Mouse (Mus musculus) MEL-GATA-1-ER (cell line): ENCODE results near the gene Akr1b8.
"Not testable (repeated sequence)": the region's sequence is repeated elsewhere in the genome, so short reads cannot be mapped to it uniquely, and the experiment has no call there.

Source experiments
- DNase-seq: peaks from one replicate; pipeline ENCODE4 v3.0.0-alpha.2; 2012; ENCODE audit warnings: low read depth; ENCODE audit errors: extremely low read depth

The Akr1b8 gene

DNA sequence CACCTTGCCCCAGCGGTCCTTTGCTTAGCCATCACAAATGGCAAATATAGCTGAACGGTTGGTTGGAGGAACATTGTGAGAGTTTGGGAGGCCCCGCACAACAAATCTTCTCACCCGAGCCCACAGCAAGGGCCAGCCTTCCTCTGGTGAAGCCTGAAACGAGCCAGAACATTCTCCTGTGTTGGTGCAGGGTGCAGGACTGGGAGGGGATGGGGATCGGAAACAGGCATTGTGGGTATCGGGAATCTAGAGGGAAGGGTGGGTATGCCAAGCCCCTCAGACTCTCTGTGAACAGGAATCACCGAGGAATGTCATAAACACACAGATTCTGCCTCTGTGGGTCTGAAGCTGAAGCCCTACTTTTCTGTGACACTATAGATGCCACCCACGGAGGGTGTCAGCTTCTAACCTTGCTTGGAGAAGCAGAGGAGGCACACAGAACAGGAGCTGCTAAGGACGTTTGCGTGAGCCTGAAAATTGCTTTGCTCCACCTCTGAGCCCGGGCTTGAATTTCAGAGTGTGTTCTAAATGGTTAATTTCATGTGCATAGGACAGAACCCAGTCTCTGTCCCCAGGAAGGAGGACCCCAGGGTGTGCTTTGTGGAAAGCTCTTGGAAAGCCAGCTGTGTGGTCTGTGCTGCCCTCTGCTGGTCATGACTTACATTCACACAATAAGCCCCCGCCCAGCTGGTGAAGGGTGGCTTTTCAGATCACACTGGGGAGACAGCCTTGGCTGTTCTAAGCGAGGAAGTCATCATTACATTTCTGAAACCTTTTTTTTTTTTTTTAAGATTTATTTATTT lies 7.6 kb upstream of the Akr1b8 start:
- peak; percentile 21 for DNase-seq

DNA sequence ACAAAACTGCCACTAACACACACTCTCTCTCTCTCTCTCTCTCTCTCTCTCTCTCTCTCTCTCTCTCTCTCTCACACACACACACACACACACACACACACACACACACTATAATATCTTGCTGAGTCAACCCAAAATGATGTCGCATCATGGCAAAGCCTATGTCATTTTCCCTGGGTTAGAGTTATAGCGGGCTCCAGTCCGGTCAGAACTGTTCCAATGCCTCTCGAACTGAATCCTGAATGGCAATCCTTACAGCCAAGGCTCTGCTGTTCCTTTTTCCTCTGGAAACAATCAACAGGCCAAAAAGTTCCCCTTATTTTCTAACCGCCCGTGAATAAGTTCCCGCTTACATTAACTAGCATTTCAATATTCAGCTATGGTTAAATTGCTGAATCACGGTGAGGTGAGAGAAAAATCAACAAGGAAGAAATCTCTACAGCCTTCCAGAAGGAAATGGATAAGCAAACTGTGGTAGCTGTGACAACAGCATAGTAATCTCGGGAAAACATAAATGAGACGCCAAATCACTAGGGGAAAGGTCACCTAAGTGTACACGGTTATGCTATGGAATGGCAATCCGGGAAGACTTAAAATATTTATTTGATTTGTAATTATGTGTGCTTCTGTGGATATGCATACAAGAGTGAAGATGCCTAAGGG lies 3.8 kb upstream of the Akr1b8 start:
- no peak for DNase-seq

DNA sequence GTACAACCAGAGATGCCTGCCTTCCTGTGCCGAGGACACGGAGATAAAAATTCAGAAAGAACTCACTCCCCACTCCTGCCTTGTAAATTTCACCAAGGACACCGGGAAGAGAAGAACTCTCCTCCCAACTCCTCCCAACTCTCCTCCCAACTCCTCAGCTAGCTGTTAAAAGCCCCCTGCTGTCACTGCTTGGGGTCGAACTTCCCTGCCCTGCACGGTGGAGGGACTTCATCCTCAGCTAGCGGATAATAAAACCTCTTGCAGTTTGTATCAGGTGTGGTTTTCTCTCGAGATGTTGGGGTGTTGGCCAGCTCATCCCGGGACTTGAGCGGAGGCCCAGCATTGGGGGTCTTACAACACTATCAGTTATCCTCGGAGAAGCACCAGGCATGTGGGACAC lies 2.4 kb upstream of the Akr1b8 start:
- DNase-seq: not testable (repeated sequence)

DNA sequence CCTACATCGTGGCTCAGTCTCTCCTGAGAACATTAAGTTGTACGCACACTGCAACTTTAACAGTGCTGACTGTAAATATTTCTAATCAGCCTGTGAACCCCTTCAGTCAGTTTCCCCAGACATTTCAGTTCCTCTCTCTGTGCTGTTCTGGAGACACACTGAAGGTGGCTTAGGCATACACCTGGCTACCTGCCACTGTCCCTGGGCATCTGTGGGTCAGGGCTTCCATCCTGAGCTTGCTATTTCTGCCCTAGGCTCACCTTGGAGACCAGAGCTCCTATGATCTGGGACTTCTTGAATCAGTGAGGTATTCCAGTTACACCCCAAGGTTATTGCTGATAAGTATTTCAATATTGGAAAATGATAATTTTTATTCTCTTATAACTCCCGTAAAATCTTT lies 1.5 kb upstream of the Akr1b8 start:
- DNase-seq: no peak

DNA sequence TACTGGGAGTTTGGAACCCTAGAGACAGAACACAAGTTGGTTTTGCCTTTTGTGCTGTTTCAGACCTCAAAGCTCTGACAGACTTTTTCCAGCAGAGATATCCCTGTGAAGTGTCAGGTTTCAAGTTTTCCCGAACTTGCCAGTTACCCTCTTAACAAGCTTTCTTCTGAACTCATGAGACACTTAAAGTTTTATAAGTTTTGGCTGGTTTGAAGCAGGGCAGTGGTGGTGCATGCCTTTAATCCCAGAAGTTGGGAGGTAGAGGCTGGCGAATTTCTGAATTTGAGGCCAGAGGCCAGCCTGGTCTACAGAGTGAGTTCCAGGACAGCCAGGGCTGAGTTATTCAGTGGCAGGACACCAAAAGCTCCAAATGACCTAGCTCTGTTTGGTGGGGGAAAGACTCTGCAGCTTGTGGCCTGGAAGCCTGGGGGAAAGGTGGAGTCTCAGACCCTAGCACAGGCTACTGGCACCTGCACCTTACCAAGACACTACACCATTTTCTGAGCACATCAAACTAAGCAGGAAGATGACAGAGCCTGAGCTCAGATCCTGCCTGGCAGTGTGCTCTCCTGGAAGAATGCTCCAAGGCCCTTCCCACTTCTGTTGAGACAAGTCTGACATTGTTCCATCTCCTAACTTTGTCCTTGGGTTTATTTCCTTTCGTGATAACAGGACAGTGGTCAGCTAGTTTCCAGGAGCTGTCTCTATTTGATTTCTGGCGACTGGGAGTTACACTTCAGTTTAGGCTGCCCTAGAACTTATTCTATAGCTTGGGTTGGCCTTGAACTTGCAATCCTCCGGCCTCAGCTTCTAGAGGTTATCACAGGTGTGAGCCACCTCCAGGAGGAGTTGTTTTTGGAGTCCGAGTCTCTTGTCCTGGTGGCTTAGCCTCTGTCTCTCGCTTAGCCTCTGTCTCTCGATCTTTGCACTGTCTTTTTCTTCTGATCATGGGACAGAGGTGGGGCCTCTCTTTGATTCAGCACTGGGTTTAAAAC lies 732 bp downstream of the Akr1b8 start:
- no peak for DNase-seq

DNA sequence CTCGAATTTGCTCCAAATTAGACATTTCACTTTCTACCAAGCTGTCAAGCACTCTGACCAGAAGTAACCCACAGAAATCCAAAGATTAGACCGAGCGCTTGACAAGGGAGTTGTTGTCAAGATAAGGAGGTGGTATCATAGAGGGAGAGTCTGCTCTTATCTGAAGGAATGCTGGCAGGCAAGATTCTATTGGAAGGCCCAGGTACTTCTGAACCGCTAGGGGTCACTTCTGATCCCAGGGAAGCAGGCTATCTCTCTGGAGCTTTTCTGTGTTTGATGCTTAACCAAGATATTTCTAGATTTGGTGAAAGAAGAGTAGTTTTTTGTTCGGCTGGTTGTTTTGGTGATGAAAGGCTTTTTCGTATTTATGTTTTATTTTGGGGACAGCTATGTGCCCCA lies 1.4 kb downstream of the Akr1b8 start:
- DNase-seq: no peak

DNA sequence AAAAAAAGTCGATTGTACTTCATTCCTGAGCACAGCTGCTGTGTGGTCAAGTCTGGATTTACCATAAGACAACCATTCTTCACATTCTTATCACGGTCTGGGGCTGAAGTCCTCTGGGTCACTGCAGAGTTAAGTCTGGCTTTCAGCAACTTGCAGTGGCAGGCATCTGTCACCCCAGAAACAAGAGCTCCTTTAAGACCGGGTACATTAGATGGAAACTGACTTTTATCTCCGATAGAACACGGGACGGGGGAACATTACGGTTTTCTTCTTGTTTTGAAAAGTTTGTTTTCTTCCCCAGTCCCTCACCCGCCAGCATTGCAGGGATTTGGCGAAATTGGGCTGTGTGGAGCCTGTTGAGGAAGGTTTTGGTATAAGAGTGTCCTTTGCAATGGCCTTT lies 1.9 kb downstream of the Akr1b8 start:
- DNase-seq: no peak

DNA sequence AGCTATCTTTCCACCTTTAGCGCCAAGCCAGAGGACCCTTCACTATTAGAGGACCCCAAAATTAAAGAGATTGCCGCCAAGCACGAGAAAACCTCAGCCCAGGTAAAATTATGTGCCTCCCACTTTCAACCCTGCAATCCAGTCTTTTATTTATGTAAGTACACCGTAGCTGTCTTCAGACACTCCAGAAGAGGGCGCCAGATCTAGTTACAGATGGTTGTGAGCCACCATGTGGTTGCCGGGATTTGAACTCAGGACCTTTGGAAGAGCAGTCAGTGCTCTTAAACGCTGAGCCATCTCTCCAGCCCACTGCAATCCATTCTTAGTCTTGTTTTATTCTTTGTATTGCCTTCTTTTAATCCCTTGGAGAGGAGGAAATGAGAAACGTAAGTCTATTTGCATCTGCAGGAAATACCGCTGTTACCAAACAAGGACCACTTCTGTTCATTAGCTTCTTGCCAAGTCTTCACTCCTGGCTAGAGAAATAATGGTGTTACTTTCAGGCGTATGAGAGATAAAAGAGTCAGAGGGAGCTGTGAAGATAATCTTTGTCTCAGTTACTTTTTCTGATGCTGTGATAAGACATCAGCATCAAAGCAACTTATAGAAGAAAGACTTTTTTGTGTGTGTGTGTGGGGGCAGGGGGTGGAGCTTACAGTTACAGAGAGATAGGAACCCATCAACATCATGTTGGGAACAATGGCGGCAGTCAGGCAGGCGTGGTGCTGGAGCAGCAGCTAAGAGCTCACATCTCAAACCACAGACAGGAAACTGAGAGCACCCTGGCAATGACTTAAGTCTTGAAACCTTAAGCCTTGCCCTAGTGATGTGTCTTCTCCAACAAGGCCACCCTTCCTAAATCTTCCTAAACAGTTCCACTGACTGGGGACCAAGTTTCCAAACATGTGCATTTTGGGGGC lies 10.6 kb downstream of the Akr1b8 start:
- no peak for DNase-seq

DNA sequence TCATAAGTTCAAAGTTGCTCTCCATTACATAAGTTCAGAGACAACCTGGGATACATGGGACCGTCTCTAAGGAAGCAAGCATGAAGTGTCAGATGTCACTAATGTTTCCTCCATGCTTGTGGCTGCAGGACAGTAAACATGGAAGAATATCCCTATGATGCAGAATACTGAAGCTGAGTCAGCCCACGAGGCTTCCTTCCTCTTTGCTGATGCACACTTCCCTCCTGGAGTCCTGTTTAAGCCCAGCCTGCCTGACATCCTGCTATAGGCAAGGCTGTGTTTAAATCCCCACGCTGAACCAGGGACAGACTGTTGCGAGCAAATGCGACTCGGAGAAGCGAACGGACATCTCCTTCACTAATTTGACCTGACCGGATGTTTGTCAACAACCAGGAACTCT lies 14.1 kb downstream of the Akr1b8 start:
- DNase-seq: no peak

DNA sequence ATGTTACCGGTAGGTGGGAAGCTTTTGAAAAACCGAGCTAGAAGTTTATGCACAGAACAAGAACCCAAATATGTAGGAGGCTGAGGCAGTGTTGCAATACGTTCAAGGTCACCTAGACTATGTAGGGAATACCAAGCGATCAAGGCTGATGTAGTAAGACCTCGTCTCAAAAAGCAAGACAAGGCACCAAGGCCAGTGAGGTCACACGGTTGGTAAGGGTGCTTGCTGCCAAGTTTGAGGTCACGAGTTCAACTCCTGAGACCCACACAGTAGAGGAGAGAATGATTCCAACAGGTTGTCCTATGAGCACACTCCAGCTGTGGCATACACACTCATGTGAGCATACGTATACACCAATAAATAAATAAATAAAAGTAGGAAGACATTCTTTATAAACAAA lies 16.2 kb downstream of the Akr1b8 start:
- no peak for DNase-seq

DNA sequence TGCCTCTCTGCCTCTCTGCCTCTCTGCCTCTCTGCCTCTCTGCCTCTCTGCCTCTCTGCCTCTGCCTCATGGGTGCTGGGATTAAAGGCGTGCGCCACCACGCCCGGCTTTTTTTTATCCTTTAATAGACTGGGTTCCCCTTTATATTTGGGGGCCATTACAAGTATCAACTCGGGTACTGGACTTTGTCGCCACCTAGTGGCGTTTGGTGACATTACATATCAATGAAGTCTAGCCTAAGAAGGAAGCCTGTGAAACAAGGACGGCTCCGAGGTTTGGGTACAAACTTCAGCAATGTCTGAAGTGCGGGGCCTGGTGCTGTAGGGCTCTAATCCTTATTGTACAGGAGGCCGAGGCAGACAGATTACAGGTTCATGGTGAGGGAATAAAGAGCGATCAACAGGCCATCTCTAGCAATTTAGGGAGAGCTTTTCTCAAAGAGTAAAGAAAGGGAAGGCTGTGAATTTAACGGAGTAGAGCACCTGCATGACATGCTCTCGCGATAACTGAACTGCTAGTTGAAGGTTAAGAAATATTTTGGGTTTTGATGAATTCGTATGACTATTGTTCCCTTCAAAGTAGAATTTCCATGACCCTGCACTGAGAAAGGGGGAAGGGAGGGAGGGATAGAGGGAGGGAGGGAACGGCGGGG lies 17.9 kb downstream of the Akr1b8 start:
- peak; percentile 78 for DNase-seq

DNA sequence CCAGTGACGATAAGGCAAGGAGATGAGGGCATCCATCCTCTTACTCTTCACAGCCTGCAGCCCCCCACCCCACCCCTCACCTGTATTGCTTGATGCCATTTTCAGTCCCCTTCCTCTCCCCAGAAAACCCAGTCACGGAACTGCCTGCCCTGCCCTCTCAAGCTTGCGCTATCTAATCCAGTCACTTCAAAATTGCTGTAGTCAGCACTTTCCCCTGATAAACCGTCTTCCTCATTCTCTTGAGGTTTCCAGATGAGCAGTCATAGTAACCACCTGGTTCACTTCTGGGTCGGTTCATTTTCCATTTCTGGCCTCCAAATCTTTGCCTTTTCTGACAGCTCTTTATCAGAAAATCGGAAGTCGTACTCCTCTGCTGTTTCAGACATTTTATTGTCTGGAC lies 19.9 kb downstream of the Akr1b8 start:
- DNase-seq: peak; percentile 13

DNA sequence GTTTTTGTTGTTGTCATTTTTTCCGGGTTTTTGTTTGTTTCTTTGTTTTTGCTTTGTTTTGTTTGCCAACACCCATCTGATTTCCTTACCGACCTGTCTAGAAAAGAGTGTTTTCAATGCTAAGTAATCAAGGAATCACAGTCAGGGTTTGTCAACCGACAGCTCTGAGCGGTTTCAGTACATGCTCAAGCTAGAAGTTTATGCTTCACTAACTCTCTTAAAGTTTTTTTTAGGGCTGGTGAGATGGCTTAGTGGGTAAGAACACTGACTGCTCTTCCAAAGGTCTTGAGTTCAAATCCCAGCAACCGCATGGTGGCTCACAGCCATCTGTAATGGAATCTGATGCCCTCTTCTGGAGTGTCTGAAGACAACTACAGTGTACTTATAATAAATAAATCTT lies 22.0 kb downstream of the Akr1b8 start:
- not testable (repeated sequence) for DNase-seq

DNA sequence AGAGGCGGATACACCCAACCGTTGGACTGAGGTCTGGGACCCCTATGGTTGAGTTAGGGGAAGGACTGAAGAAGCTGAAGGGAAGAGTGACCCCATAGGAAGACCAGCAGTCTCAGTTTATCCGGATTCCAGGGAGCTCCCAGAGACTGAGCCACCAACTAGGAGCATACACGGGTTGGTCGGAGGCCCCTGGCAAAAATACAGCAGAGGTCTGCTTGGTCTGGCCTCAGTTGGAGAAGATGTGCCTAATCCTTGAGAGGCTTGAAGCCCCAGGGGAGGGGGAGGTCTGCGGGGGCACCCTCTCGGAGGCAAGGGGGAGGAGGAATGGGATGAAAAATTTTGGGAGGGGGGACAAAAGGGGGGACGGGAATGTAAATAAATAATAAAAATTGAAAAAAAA lies 29.5 kb downstream of the Akr1b8 start:
- DNase-seq: no peak

DNA sequence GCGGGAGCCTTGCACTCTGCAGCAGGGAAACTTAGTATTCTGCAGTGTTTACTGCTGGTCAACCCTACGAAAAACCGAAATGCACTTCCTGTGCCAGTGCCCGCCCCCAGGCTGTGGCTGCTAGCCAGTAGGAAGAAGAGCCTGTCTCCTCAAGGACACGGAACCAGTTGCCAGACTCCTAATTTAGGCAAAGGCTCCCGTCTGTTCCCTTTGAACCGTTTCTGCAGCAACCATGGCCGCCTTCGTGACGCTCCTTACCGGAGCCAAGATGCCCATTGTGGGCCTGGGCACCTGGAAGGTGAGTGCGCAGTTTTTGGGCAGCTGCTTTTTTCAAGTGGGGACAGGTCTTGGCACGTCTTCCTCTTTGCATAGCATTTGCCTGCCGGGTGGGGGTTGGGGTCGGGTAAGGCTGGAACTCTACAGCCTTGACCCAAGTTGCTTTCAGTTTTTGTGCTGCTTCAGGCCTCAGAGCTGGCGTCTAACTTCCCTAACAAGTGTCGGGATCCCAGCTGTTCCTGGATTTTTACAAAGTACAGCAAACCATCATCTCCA lies 30.3 kb downstream of the Akr1b8 start, which contains the start of gene Akr1b10:
Akr1b10 (plus strand) TSS at position 109 of the 552 bp plus-strand sequence.
- DNase-seq: peak; percentile 68

DNA sequence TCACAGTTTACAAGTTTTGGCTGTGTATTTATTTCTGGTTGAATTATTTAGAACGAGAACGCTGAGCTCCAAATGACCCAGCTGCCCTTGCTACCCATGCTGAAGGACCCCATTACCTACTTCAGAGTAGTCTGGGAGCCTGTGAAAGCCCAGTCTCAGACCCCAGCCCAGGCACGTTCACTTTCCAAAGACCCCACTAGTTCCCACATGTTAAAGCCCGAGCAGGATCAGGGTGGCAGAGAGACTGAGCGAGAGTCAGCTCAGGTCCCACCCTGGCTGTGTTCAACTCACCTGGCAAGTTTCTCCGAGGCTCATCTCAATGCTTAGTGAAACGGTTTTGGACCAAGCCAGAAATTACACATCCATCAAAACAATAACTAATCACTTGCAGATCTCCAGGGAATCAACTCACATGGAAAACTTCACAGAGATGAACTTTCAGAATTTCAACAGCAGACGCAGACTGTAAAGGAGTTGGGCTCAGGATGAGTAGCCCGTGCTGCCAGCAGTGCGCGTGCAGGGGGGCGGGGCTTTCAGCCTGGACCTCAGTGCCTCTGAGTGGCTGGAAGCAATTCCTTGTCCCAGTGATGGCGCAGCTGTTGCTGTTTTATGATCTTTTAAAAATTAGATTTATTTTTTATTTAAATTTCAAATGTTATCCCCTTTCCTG lies 30.9 kb downstream of the Akr1b8 start:
- peak; percentile 17 for DNase-seq

DNA sequence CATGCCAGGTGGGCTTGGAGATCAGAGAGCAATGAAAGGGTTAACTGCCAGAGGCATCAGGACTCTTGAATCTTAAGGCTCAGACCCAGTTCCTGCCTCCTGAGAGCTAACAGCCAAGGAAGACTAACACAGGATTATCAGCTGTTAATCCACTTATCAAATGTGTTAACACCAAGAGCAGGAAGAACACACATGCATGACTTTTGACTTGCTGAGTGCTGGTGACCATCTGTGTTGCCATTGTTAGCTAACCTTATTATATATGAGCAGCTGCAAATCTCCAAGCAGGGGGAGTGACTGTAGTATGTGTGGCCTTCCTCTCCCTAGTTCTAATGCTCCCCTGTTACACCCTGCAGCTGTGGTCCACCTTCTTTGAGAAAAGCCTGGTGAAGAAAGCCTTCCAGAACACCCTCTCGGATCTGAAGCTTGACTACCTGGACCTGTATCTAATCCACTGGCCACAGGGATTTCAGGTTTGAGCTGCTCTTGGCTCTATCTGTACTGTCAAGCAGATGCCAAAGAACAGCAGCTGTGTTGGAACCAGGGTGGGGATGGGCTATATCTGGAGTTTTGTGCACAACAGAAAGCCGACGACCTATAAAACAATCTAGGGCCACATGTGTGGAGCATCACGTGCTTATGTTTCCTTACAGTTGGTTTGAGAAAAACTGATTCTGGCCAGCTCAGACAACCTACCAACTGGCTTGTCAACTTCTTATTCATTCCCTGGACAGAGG lies 34.7 kb downstream of the Akr1b8 start:
- DNase-seq: no peak

DNA sequence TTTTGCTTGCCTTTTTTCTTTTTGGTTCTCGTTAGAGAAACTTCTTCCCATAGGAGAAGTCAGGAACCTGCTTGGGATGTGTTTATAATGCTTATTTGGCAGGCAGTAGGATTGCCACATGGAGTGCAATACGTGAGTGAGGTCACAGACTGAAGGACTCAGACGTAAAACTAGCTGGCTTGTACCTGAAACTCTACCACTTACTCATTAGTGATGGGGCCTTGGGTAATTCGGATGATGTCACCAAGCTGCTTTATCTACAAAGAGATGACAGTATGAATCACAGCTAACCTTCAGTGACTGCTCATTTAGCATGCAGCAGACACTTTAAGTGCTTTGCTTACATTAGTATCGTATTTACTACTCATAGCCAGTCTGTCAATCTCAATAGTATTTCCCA lies 42.0 kb downstream of the Akr1b8 start:
- no peak for DNase-seq

DNA sequence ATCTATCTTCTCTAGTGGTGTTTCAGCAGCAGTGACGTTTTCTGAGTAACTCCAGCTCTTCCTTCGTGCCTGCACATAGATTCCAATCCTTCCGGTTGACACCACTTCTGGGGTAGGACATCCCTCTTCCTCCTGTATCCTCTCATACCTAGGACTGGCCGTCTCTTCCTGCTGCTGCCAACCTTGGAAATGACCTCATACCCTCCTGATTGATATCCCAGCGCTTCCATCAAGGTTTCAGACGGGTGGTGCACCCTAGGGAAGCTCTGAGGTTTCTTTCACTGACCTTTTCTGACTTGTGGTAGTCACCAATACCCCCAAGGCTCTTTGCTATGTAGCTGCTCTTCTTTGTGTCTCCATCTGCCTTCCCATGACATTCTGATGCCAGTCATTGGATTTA lies 44.5 kb downstream of the Akr1b8 start:
- DNase-seq: no peak
